Mouse (Mus musculus) layer of hippocampus, adult 9-10 months (tissue): ENCODE data around the gene Vmn1r166.
"Not testable (repeated sequence)": the region's sequence is repeated elsewhere in the genome, so short reads cannot be mapped to it uniquely, and the experiment has no call there.

Experiments
- DNase-seq: peaks from one replicate; pipeline ENCODE4 v3.0.0; 2022; ENCODE audit warnings: low spot score

Vmn1r166 gene

GRCm38 (mm10) chr7:23251582-23251981 lies at the start of gene Vmn1r166:
Gene Vmn1r166, minus strand, starts transcription at chr7:23251682.
- not testable (repeated sequence) for DNase-seq

GRCm38 (mm10) chr7:23300892-23301291 lies 49.4 kb upstream of the Vmn1r166 start, which contains the start of gene Nlrp4e:
Gene Nlrp4e, plus strand, starts transcription at chr7:23301192.
- not testable (repeated sequence) for DNase-seq

GRCm38 (mm10) chr7:23278800-23279199 lies 27.3 kb upstream of the Vmn1r166 start, which contains the start of gene Gm6902:
Gene Gm6902, minus strand, starts transcription at chr7:23278900.
- DNase-seq = not testable (repeated sequence)

DNA sequence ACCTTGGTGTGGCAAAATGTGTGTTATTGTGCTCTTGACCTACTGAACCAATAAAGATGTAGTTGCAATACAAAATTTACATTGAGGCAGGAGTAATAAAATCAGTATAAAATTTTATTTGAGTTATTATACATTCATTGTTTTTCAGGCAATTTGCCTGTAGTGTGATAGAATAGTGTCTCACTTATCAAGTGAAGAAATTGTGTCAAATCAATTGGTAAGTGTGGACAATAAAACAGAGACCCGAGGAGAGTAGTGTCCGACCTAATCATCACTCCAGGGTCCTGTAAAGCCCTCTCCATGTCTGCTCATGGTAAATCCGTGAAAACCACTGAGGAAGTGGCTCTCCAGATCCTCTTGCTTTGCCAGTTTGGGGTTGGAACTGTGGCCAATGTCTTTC lies 34.5 kb downstream of the Vmn1r166 start, which contains the start of gene Vmn1r165:
Gene Vmn1r165, plus strand, starts transcription at position 301 of the 400 bp plus-strand sequence.
- not testable (repeated sequence) for DNase-seq
